Mouse (Mus musculus): Measurements from ENCODE around the gene Olig1. TPM values are rescaled to one million over a fixed set of nuclear protein-coding genes. Genes with fewer than 3 reads are reported as not detected.

The Olig1 gene
- total and polyA plus RNA-seq, 3 experiments = not detected

DNA sequence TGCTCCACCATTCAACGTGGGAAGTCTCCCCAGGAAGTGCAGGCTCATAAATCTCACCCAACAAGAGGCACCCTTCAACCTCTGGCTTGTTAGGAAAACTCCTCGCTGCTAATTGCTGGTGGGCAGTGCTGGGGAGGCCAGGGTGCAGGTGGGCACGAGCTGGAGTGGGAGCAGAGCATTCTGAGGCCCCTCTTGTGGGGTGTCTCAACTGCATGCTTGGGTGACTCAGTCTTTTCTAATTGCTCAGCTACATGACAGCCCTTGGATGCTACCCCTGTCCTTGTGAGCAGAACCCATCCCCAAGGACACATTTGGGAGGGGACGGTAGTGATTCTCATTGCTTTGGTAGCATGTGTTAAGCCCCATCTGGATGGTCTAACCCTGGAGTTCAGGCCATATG is 28.2 kb downstream of the Olig1 start:
- Histone ChIP-seq H3K27ac (ENCODE audit: control insufficient read depth, low read depth, low read length) (no peak overlapping the region), H3K79me2 (ENCODE audit: control insufficient read depth, insufficient read depth, low read length, poor library complexity) (no peaks in the 10 kb centered on the region), H3K4me1 (ENCODE audit: control insufficient read depth in 1 of 2, insufficient read depth in 2 of 2, low read length in 2 of 2) (peaks cover 0 to 5% of the 10 kb centered on the region in 2 experiments; a peak in 1 of 4 replicates), H3K4me3 (ENCODE audit: control insufficient read depth in 1 of 2, insufficient read depth in 1 of 2, low read depth in 2 of 2, low read length in 2 of 2) (no peak overlapping the region), H3K9me3 (replicated peaks; ENCODE audit: insufficient read depth, low read length) (no peaks in the 10 kb centered on the region), H3K9ac (ENCODE audit: control insufficient read depth, low read depth, low read length, poor library complexity, severe bottlenecking) (no peak overlapping the region), H3K36me3 (ENCODE audit: control insufficient read depth in 1 of 2, insufficient read depth in 2 of 2, low read length in 2 of 2) (no peaks in the 10 kb centered on the region), H3K27me3 (ENCODE audit: control insufficient read depth in 1 of 2, insufficient read depth in 2 of 2, low read length in 2 of 2) (no peaks in the 10 kb centered on the region; a peak in 1 of 4 replicates)
- no peak for DNase-seq (ENCODE audit: low read depth, low spot score)
- TF ChIP-seq MAFK (IDR thresholded peaks at IDR 0.05; ENCODE audit: borderline replicate concordance, low read depth, low read length) = no peak
- TF ChIP-seq ETS1 (IDR thresholded peaks at IDR 0.05; ENCODE audit: low read depth, low read length) = no peak
- no peak for TF ChIP-seq UBTF (IDR thresholded peaks at IDR 0.05; ENCODE audit: borderline replicate concordance, insufficient read depth, low read depth, low read length)
- TF ChIP-seq ZC3H11A (IDR thresholded peaks at IDR 0.05; ENCODE audit: low read depth, low read length) = no peak
- no peak for TF ChIP-seq TCF12 (IDR thresholded peaks at IDR 0.05; ENCODE audit: low read depth, low read length)
- TF ChIP-seq CTCF (IDR thresholded peaks at IDR 0.05 in 2 of 3, conservative IDR thresholded peaks at IDR 0.05 in 1 of 3; ENCODE audit: control insufficient read depth in 1 of 3, insufficient read depth in 1 of 3, low read depth in 2 of 3, low read length in 3 of 3, poor library complexity in 1 of 3, severe bottlenecking in 1 of 3) = no peak
- no peak for TF ChIP-seq SMC3 (IDR thresholded peaks at IDR 0.05; ENCODE audit: low read depth, low read length)
- TF ChIP-seq RAD21 (IDR thresholded peaks at IDR 0.05; ENCODE audit: low read depth, low read length) = no peak

GRCm38 (mm10) chr16:91299412-91299811 is 29.8 kb downstream of the Olig1 start:
- Histone ChIP-seq H3K27me3 (ENCODE audit: control insufficient read depth in 1 of 2, insufficient read depth in 2 of 2, low read length in 2 of 2) (no peaks in the 10 kb centered on the region), H3K27ac (ENCODE audit: control insufficient read depth, low read depth, low read length) (no peak overlapping the region), H3K4me3 (ENCODE audit: control insufficient read depth in 1 of 2, insufficient read depth in 1 of 2, low read depth in 2 of 2, low read length in 2 of 2) (no peak overlapping the region), H3K9me3 (replicated peaks; ENCODE audit: insufficient read depth, low read length) (no peaks in the 10 kb centered on the region), H3K79me2 (ENCODE audit: control insufficient read depth, insufficient read depth, low read length, poor library complexity) (no peaks in the 10 kb centered on the region), H3K36me3 (ENCODE audit: control insufficient read depth in 1 of 2, insufficient read depth in 2 of 2, low read length in 2 of 2) (no peaks in the 10 kb centered on the region), H3K9ac (ENCODE audit: control insufficient read depth, low read depth, low read length, poor library complexity, severe bottlenecking) (no peak overlapping the region), H3K4me1 (ENCODE audit: control insufficient read depth in 1 of 2, insufficient read depth in 2 of 2, low read length in 2 of 2) (peaks cover 0 to 5% of the 10 kb centered on the region in 2 experiments; a peak in 1 of 4 replicates)
- no peak for DNase-seq (ENCODE audit: low read depth, low spot score)
- TF ChIP-seq UBTF (IDR thresholded peaks at IDR 0.05; ENCODE audit: borderline replicate concordance, insufficient read depth, low read depth, low read length) (no peak), MAZ (IDR thresholded peaks at IDR 0.05; ENCODE audit: low read depth, low read length) (no peak), ZNF384 (IDR thresholded peaks at IDR 0.05; ENCODE audit: low read depth, low read length) (no peak), SIN3A (IDR thresholded peaks at IDR 0.05; ENCODE audit: low read length) (no peak), USF1 (IDR thresholded peaks at IDR 0.05; ENCODE audit: low read depth, low read length) (no peak), KAT2A (conservative IDR thresholded peaks at IDR 0.05; ENCODE audit: low read depth, low read length) (no peak), HCFC1 (IDR thresholded peaks at IDR 0.05; ENCODE audit: low read depth, low read length) (no peak), ZKSCAN1 (IDR thresholded peaks at IDR 0.05; ENCODE audit: low read depth, low read length) (no peak), JUND (IDR thresholded peaks at IDR 0.05; ENCODE audit: low read depth, low read length) (no peak), CHD1 (IDR thresholded peaks at IDR 0.05; ENCODE audit: low read depth, low read length) (no peak), GABPA (IDR thresholded peaks at IDR 0.05; ENCODE audit: low read depth, low read length) (no peak), E2F4 (IDR thresholded peaks at IDR 0.05; ENCODE audit: borderline replicate concordance, low read depth, low read length) (no peak), TCF12 (IDR thresholded peaks at IDR 0.05; ENCODE audit: low read depth, low read length) (no peak), SMC3 (IDR thresholded peaks at IDR 0.05; ENCODE audit: low read depth, low read length) (no peak)

Data from MEL (cell line).